Mouse (Mus musculus) intestine, embryonic 14.5 days (tissue): ENCODE measurements around the gene Sh3d19. TPM values are rescaled to one million over a fixed set of nuclear protein-coding genes. Genes with fewer than 3 reads are reported as not detected.

Experiments used
- ATAC-seq: fragments of 200-750 bp; cut with Nextera tagmentation; replicated peaks from 2 replicates; pipeline ENCODE4 v1.8.0; 2017; ENCODE audit warnings: low read depth, moderate number of reproducible peaks, moderate TSS enrichment, moderate library complexity; ENCODE audit not compliant: low FRiP score, low TSS enrichment
- DNase-seq: peaks from one replicate; pipeline ENCODE4 v3.0.0-alpha.2; 2018; ENCODE audit warnings: low spot score
- H3K27ac ChIP-seq: fragments of 300-500 bp; sonication (generic); 2 replicates; pipeline ENCODE4 v1.5.1; 2014; ENCODE audit warnings: low read depth, mild to moderate bottlenecking, control low read depth
- H3K27me3 ChIP-seq: fragments of 300-500 bp; sonication (generic); replicated peaks from 2 replicates; pipeline ENCODE4 v1.6.1; 2014; ENCODE audit warnings: low read length, control low read depth; ENCODE audit not compliant: control insufficient read depth, insufficient read depth
- H3K36me3 ChIP-seq: fragments of 300-500 bp; sonication (generic); 2 replicates; pipeline ENCODE4 v1.6.1; 2014; ENCODE audit warnings: low read length, control low read depth; ENCODE audit not compliant: control insufficient read depth, insufficient read depth
- H3K4me1 ChIP-seq: fragments of 300-500 bp; sonication (generic); replicated peaks from 2 replicates; pipeline ENCODE4 v1.6.1; 2014; ENCODE audit warnings: low read length, control low read depth, mixed read lengths; ENCODE audit not compliant: control insufficient read depth, insufficient read depth
- H3K4me2 ChIP-seq: fragments of 300-500 bp; sonication (generic); 2 replicates; pipeline ENCODE4 v1.6.1; 2014; ENCODE audit warnings: low read length
- H3K4me3 ChIP-seq: fragments of 300-500 bp; sonication (generic); 2 replicates; pipeline ENCODE4 v1.5.1; 2014; ENCODE audit warnings: low read depth, low read length, control low read depth, mixed read lengths
- H3K9ac ChIP-seq: fragments of 300-500 bp; sonication (generic); 2 replicates; pipeline ENCODE4 v1.6.1; 2014; ENCODE audit warnings: mild to moderate bottlenecking, low read length
- H3K9me3 ChIP-seq: fragments of 300-500 bp; sonication (generic); 2 replicates; pipeline ENCODE4 v1.6.1; 2016; ENCODE audit warnings: low read length, control low read depth; ENCODE audit not compliant: control insufficient read depth
- WGBS: fragments of 180-500 bp; shearing (Covaris S2); extraction: QIAGEN DNeasy Blood & Tissue Kit; methylation state at CpG from one replicate; pipeline ENCODE4 v1.1.7; 2014; 5-methylcytosine and 5-hydroxymethylcytosine counted together
- polyA plus RNA-seq: library from polyadenylated mRNA; unstranded; fragments of >200 nt; fragmentation: Nextera tagmentation; extraction: Ambion mirVana; gene quantifications from 2 replicates; pipeline ENCODE4 v1.2.1, GENCODE M21; 2014

Sh3d19 gene
- polyA plus RNA-seq, 1 experiment from 2014 or later = 55.4 TPM

DNA sequence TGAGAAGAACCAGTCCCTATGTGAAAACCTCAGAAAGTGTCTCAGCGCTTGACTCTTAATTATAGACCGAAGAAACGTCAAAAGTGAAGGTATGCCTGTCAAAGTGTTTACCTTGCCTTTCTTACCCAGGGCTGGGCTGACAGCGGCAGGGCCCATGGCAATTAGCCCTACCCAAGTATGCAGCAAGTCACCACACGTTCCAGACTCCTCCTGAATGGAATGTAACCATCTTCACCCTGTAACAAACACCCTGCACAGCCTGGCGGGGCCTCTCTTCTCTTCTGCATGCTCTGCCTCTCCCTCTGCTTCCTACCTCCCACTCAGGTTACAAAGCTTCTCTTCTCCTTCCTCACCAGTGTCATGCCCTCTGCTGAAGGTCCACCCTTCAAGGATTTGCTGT lies 39.0 kb upstream of the Sh3d19 start:
- Histone ChIP-seq H3K4me2 (no peak overlapping the region), H3K27ac (no peak overlapping the region), H3K9me3 (no peaks in the 10 kb centered on the region), H3K4me3 (no peak overlapping the region), H3K27me3 (no peaks in the 10 kb centered on the region), H3K36me3 (no peaks in the 10 kb centered on the region), H3K4me1 (no peaks in the 10 kb centered on the region), H3K9ac (no peak overlapping the region)
- no peak for ATAC-seq
- DNase-seq = no peak
- 58% methylated on average over 6 of the region's 6 CpGs for WGBS

DNA sequence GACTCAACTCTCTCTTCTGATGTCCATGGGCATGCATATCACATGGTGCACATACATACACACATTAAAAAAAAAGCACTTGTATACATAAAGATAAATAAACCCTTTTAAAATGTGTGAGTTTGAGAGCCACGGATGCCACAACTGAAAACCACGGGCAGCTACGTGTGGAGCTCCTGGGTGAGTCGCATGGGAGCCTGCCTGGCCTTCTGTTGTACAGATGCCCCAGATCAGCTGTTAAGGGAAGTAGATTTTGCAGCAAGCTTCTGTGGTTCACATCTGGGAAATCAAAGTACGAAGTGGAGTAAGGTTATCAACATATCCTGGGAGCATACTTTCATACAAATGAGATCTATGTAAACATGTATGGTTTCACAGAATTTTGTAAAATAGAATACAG lies 37.3 kb upstream of the Sh3d19 start:
- H3K9me3 ChIP-seq = no peaks in the 10 kb centered on the region
- no peak overlapping the region for H3K4me2 ChIP-seq
- DNase-seq (no peak), ATAC-seq (no peak)
- no peaks in the 10 kb centered on the region for H3K36me3 ChIP-seq
- H3K27me3 ChIP-seq = no peaks in the 10 kb centered on the region
- H3K9ac ChIP-seq = no peak overlapping the region
- H3K4me3 ChIP-seq = no peak overlapping the region
- H3K27ac ChIP-seq = no peak overlapping the region
- H3K4me1 ChIP-seq = no peaks in the 10 kb centered on the region
- 84% methylated on average over 5 of the region's 5 CpGs for WGBS

DNA sequence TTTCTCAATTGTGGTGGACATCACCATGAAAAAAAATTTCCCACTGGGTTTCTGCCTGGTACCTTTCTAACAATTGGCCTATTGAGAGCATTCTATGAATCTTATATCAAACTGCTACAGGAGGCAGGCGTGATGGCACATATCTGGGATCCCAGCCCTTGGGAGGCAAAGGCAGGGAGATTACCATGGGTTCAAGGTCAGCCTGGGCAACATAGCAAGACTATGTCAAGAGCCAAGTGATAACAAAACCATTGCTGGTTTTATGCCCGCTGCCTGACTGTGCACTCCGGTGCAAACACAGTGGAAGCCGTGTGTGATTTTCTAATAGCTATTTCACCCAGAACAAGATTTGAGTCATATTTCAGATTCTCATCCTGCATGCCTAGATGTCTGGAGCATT lies 20.0 kb upstream of the Sh3d19 start:
- no peak overlapping the region for H3K9ac ChIP-seq
- WGBS = 70% methylated on average over 4 of the region's 4 CpGs
- no peaks in the 10 kb centered on the region for H3K9me3 ChIP-seq
- H3K4me2 ChIP-seq = no peak overlapping the region
- H3K27ac ChIP-seq = no peak overlapping the region
- H3K4me1 ChIP-seq = no peaks in the 10 kb centered on the region
- no peak overlapping the region for H3K4me3 ChIP-seq
- no peak for ATAC-seq
- no peaks in the 10 kb centered on the region for H3K36me3 ChIP-seq
- no peak for DNase-seq
- H3K27me3 ChIP-seq = no peaks in the 10 kb centered on the region

DNA sequence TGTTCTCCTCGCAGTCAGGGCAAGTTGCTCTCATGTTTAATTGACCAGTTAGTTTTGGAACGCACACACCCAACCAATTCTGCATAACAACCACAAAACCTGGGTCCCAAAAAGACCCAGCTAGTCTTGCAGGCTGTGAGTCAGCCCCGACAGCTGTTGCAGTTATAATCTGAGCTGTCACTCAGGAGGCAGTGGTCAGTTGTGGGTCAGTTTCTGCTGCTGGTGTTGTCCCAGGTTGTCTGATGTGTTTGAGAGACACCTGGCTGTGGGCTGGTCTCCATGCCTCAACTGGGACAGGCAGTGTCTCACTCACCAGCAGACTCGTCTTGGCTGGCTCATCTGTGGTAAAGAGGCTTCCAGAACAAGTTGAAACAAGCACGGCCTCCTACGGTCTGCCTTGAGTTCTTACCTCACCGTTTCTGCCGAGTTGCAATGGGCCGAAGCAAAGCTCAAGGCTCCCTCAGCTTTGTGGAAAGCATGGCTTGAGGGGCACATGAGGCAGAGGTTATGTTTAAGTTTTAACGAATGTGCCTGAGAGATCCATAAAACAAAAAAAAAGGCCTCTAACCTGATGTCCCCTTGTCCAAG lies 18.1 kb upstream of the Sh3d19 start:
- no peak for DNase-seq
- WGBS = 85% methylated on average over 10 of the region's 10 CpGs
- Histone ChIP-seq H3K4me2 (no peak overlapping the region), H3K36me3 (no peaks in the 10 kb centered on the region), H3K4me1 (no peaks in the 10 kb centered on the region), H3K4me3 (no peak overlapping the region), H3K27ac (no peak overlapping the region), H3K27me3 (no peaks in the 10 kb centered on the region), H3K9me3 (no peaks in the 10 kb centered on the region), H3K9ac (no peak overlapping the region)
- ATAC-seq = no peak

DNA sequence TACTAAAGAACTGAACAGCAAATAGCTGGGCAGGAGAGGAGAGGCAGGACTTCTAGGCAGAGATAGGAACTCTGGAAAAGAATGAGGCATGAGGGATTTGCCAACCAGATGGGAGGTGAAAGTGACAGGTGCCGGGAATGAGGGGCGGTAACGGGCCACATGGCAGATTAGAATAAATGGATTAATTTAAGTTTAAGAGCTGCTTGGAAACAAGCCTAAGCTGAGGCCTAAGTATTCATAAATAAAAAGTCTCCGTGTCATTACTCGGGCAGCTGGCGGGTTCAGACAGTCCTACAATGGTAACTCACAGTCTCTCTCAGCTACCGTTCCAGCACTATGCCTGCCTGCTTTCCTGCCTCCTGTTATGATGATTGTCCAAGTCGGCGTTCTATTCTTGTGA lies 15.6 kb upstream of the Sh3d19 start:
- Histone ChIP-seq H3K4me1 (no peaks in the 10 kb centered on the region), H3K4me3 (no peak overlapping the region), H3K27ac (no peak overlapping the region), H3K36me3 (no peaks in the 10 kb centered on the region), H3K4me2 (no peak overlapping the region), H3K27me3 (no peaks in the 10 kb centered on the region), H3K9ac (no peak overlapping the region), H3K9me3 (no peaks in the 10 kb centered on the region)
- DNase-seq (no peak), ATAC-seq (no peak)
- WGBS = 90% methylated on average over 9 of the region's 9 CpGs

DNA sequence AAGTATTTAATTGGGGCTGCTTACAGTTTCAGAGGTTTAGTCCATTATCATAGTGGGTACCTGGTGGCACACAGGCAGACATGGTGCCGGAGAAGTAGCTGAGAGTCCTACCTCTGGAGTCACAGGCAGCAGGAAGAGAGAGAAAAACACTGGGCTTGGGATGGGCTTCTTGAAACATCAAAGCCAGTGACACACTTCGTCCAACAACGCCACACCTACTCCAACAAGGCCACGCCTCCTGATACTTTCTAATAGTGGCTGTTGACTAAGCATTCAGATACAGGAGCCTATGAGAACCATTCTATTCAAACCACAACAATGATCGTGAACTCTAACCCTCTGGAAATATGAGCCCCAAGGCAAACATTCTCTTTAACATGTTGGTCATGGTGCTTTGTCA lies 15.2 kb upstream of the Sh3d19 start:
- Histone ChIP-seq H3K9me3 (no peaks in the 10 kb centered on the region), H3K4me3 (no peak overlapping the region), H3K27ac (no peak overlapping the region), H3K27me3 (no peaks in the 10 kb centered on the region), H3K9ac (no peak overlapping the region), H3K36me3 (no peaks in the 10 kb centered on the region), H3K4me1 (no peaks in the 10 kb centered on the region), H3K4me2 (no peak overlapping the region)
- no peak for DNase-seq
- no peak for ATAC-seq
- 91% methylated on average over 5 of the region's 5 CpGs for WGBS

DNA sequence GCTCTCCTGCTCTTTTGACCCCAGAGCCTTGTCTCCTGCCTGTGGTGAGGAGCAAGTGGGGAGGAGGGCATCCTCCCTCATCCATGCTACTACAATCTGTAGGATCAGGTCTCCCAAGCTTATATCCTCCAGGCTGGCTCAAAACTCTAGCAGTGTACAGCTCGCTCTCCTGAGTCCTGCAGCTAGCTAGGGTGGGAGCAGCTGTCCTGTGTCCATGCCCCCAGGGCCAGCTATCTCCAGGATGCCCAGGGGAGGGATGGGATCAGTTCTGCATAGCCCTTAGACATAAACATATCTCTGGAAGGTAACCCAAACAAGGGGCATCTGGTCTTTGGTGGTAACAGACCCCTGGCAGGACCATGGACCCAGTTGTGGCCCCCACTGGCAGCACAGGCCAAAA lies 11.2 kb upstream of the Sh3d19 start:
- Histone ChIP-seq H3K4me3 (no peak overlapping the region), H3K4me1 (peaks cover 5% of the 10 kb centered on the region; the same call in 1 of the 2 replicates), H3K36me3 (no peaks in the 10 kb centered on the region), H3K9ac (no peak overlapping the region), H3K9me3 (peaks cover 7% of the 10 kb centered on the region; the same call in 1 of the 2 replicates), H3K4me2 (no peak overlapping the region), H3K27ac (no peak overlapping the region), H3K27me3 (no peaks in the 10 kb centered on the region)
- 96% methylated on average over 1 of the region's 1 CpGs for WGBS
- ATAC-seq = no peak
- DNase-seq = no peak

DNA sequence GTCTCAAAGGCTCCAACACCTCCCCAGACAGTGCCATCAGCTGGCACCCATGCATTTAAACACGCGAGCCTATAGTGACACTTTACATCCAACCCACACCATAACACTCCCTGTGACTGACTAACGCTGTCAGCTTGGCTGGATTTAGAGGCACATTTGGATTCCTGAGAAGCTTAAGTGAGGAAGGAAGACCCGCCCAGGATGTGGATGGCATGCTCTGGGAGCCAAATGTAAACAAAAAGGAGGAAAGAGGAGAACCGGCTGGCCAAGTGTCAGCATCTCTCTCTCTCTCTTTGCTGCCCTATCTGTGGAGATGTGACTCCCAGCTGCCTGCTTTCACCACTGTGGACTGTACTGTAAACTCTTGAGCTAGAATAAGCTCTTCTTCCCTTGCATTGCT lies 9.8 kb upstream of the Sh3d19 start:
- Histone ChIP-seq H3K27me3 (no peaks in the 10 kb centered on the region), H3K9me3 (peaks cover 7% of the 10 kb centered on the region; the same call in 1 of the 2 replicates), H3K4me3 (no peak overlapping the region), H3K9ac (no peak overlapping the region), H3K4me1 (peaks cover 5% of the 10 kb centered on the region; the same call in 1 of the 2 replicates), H3K36me3 (no peaks in the 10 kb centered on the region), H3K27ac (peak overlapping the region; percentile 54), H3K4me2 (no peak overlapping the region)
- DNase-seq (peak; percentile 61), ATAC-seq (no peak)
- 13% methylated on average over 5 of the region's 5 CpGs for WGBS

DNA sequence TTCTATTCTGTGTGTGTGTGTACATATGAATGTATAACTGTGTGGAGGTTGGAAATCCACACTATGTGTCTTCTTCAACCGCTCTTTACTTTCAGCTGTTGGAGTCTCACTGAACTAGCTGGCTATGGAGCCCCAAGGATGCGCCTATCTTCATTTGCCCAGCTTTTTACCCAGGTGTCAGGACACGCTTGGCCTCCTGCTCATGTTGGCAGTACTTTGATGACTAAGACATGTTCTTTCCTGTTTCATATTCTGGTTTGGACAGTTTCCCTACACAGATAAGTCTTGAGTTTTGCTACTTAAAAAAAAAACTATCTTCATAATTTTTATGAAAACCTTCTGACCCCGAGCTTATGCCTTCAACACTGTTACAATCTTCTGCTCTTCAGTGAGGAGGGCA lies 5.4 kb upstream of the Sh3d19 start:
- no peaks in the 10 kb centered on the region for H3K36me3 ChIP-seq
- H3K4me3 ChIP-seq = no peak overlapping the region
- no peak overlapping the region for H3K9ac ChIP-seq
- no peak overlapping the region for H3K27ac ChIP-seq
- WGBS = 88% methylated on average over 4 of the region's 4 CpGs
- peaks cover 7% of the 10 kb centered on the region; the same call in 1 of the 2 replicates for H3K9me3 ChIP-seq
- H3K4me2 ChIP-seq = no peak overlapping the region
- H3K27me3 ChIP-seq = no peaks in the 10 kb centered on the region
- ATAC-seq (no peak), DNase-seq (no peak)
- peaks cover 13% of the 10 kb centered on the region for H3K4me1 ChIP-seq
